Comparison of ENCODE assay signal across 36 mouse cellular contexts in the genomic region with DNA sequence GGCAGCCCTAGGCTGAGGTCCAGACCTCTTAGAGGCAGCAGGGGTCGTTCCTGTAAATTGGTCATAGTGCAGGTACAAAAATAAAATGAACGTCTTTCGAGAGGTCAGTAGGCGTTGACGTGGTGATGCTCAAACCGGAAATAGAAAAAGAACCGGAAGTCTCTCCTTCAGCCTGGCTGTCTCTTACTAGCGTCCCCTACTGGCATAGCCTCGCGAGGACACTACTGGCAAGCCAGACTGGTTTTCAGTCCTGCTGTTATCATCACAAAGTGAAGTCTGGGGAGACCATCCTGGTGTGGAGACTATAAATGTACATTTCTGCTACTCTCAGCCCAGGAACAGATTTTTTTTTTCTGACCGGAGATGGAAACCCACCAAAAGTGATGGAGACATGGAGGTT. TPM values are rescaled to one million over a fixed set of nuclear protein-coding genes. Genes with fewer than 3 reads are reported as not detected.
DNase-seq lines count a peak whose midpoint lies in the region; ATAC-seq and TF ChIP-seq lines count a peak whose summit lies in the region.
"Had no signal": no experiment of that assay in that cellular context is flagged by ENCODE, and none has a peak within 500 bp of the region (broad histone marks: within the 10 kb centered on the region; RNA-seq: fewer than 3 reads in every experiment).

No protein-coding gene starts in this region.

- no peak overlapping the region for H3K4me2 ChIP-seq in intestine, postnatal 0 days (replicated peaks; ENCODE audit: low read depth)
- H3K4me2 ChIP-seq in intestine, embryonic 16.5 days (ENCODE audit: low read depth, low read length) = no peak overlapping the region
- H3K4me2 ChIP-seq: heart, embryonic 12.5 days; hindbrain, embryonic 14.5 days; limb, embryonic 13.5 days; liver, embryonic 11.5 days; neural tube, embryonic 15.5 days had no signal

- no peaks in the 10 kb centered on the region for H3K36me3 ChIP-seq in intestine, postnatal 0 days (ENCODE audit: control insufficient read depth, insufficient read depth)
- no peaks in the 10 kb centered on the region for H3K36me3 ChIP-seq in intestine, embryonic 16.5 days (ENCODE audit: control insufficient read depth, insufficient read depth, low read length)
- H3K36me3 ChIP-seq: G1E; heart, embryonic 12.5 days; limb, embryonic 13.5 days; neural tube, embryonic 15.5 days had no signal

- TF ChIP-seq CTCF in intestine, postnatal 0 days (IDR thresholded peaks at IDR 0.05; ENCODE audit: low read depth) = peak; percentile 33
- TF ChIP-seq CTCF in cerebellum, adult 2 months (IDR thresholded peaks at IDR 0.05; ENCODE audit: borderline replicate concordance, insufficient read depth, low read depth, low read length) = no peak

- TF ChIP-seq POLR2A in cerebellum, adult 2 months (IDR thresholded peaks at IDR 0.05; ENCODE audit: borderline replicate concordance, insufficient read depth, low read length) = no peak

- H3K27me3 ChIP-seq in intestine, postnatal 0 days (replicated peaks; ENCODE audit: control insufficient read depth, insufficient read depth, low read length) = no peaks in the 10 kb centered on the region
- H3K27me3 ChIP-seq in intestine, embryonic 16.5 days (replicated peaks; ENCODE audit: control insufficient read depth, insufficient read depth, low read length) = no peaks in the 10 kb centered on the region
- H3K27me3 ChIP-seq in cerebellum, adult 2 months (ENCODE audit: control insufficient read depth, insufficient read depth, low read length) = no peaks in the 10 kb centered on the region
- H3K27me3 ChIP-seq: heart, embryonic 12.5 days; limb, embryonic 13.5 days; neural tube, embryonic 15.5 days had no signal

- no peak overlapping the region for H3K9ac ChIP-seq in intestine, postnatal 0 days (ENCODE audit: low read depth, low read length)
- H3K9ac ChIP-seq in intestine, embryonic 16.5 days (ENCODE audit: low read depth, low read length) = no peak overlapping the region
- H3K9ac ChIP-seq: heart, embryonic 12.5 days; hindbrain, embryonic 14.5 days; limb, embryonic 13.5 days; neural tube, embryonic 15.5 days had no signal

- WGBS in intestine, postnatal 0 days = 87% methylated on average over 11 of the region's 11 CpGs
- 82% methylated on average over 11 of the region's 11 CpGs for WGBS in intestine, embryonic 16.5 days
- 84% methylated on average over 11 of the region's 11 CpGs for WGBS in cerebellum, adult 2 months

- H3K27ac ChIP-seq in intestine, postnatal 0 days (ENCODE audit: low read depth, low read length) = no peak overlapping the region
- no peak overlapping the region for H3K27ac ChIP-seq in intestine, embryonic 16.5 days (ENCODE audit: low read length)
- no peak overlapping the region for H3K27ac ChIP-seq in cerebellum, adult 2 months (ENCODE audit: insufficient read depth, low read length)
- H3K27ac ChIP-seq: gastrocnemius, adult 2 months; hindbrain, embryonic 14.5 days; layer of hippocampus, adult 2 months; limb, embryonic 13.5 days; neural tube, embryonic 15.5 days had no signal

- no peak for ATAC-seq in intestine, postnatal 0 days
- ATAC-seq in intestine, embryonic 16.5 days = no peak
- ATAC-seq: forebrain, embryonic 16.5 days had no signal

- DNase-seq in thymus, postnatal 14 days = peak; percentile 20
- DNase-seq in thymus, postnatal 25 days = no peak
- DNase-seq in induced T-regulatory cell, adult 2 months (ENCODE audit: low read depth) = peak; percentile 27
- no peak for DNase-seq in cerebellum, adult 2 months
- DNase-seq in heart, postnatal 4 days = no peak
- DNase-seq: adrenal gland, postnatal 25 days; cerebellum, adult 18-20 months; cerebellum, postnatal 14 days; gastrocnemius, adult 2 months; gastrocnemius, postnatal 36 days; heart, adult 18-20 months; kidney, adult 2 months; kidney, postnatal 36 days; lung, postnatal 14 days; midbrain, embryonic 14.5 days; right cerebral cortex, postnatal 25 days; spleen, adult 18-20 months had no signal

- no peaks in the 10 kb centered on the region for H3K9me3 ChIP-seq in intestine, postnatal 0 days (ENCODE audit: control insufficient read depth)
- no peaks in the 10 kb centered on the region for H3K9me3 ChIP-seq in intestine, embryonic 16.5 days (ENCODE audit: control insufficient read depth, low read length)
- H3K9me3 ChIP-seq: G1E; limb, embryonic 13.5 days; neural tube, embryonic 15.5 days had no signal

- H3K4me3 ChIP-seq in intestine, postnatal 0 days (ENCODE audit: low read depth, low read length) = no peak overlapping the region
- no peak overlapping the region for H3K4me3 ChIP-seq in intestine, embryonic 16.5 days (ENCODE audit: low read length)
- H3K4me3 ChIP-seq in cerebellum, adult 2 months (replicated peaks; ENCODE audit: insufficient read depth, low read depth, low read length) = no peak overlapping the region
- H3K4me3 ChIP-seq: erythroblast, embryonic 14.5 days; gastrocnemius, adult 2 months; heart, embryonic 12.5 days; layer of hippocampus, adult 2 months; limb, embryonic 13.5 days; neural tube, embryonic 15.5 days had no signal

- H3K4me1 ChIP-seq in intestine, postnatal 0 days (replicated peaks; ENCODE audit: control insufficient read depth, insufficient read depth, low read length) = no peaks in the 10 kb centered on the region
- peaks cover 9% of the 10 kb centered on the region; the same call in 1 of the 2 replicates for H3K4me1 ChIP-seq in intestine, embryonic 16.5 days (ENCODE audit: control insufficient read depth, insufficient read depth, low read length)
- H3K4me1 ChIP-seq in cerebellum, adult 2 months (ENCODE audit: control insufficient read depth, insufficient read depth, low read length) = no peaks in the 10 kb centered on the region
- H3K4me1 ChIP-seq: neural tube, embryonic 15.5 days had no signal

RNA-seq across cellular contexts. Expression of a gene that starts 2.7 kb away (rescaled TPM):
- 11.0 and 11.1 TPM in 2 replicates for polyA plus RNA-seq in intestine, postnatal 0 days (2015; fragmentation: Nextera tagmentation; extraction: Ambion mirVana)
- 12.7 and 13.0 TPM in 2 replicates for polyA plus RNA-seq in intestine, embryonic 16.5 days (2015; fragmentation: Nextera tagmentation; extraction: Ambion mirVana)
- not detected in 2 replicates for polyA plus RNA-seq in cerebellum, adult 2 months (2012; rRNA removed)
- total RNA-seq in heart, postnatal 4 days (2021) = not detected
- total RNA-seq: adrenal gland, postnatal 25 days; gastrocnemius, adult 2 months; gastrocnemius, postnatal 36 days; heart, adult 18-20 months; hematopoietic stem cell, adult 5-6 weeks; layer of hippocampus, adult 2 months; layer of hippocampus, postnatal 25 days; left cerebral cortex, adult 8-10 months; left cerebral cortex, postnatal 36 days; monocyte, adult 5-6 weeks had no signal
- polyA plus RNA-seq: cortical plate, adult 2 months; erythroblast, embryonic 14.5 days; forebrain, embryonic 11.5 days; forebrain, embryonic 16.5 days; G1E; heart, embryonic 12.5 days; hindbrain, embryonic 14.5 days; inflammation-experienced regulatory T-cells, adult 6 months; liver, embryonic 11.5 days; midbrain, embryonic 14.5 days; neural tube, embryonic 15.5 days had no signal

RNA-seq across cellular contexts. Expression of a gene that starts 28.2 kb away (rescaled TPM):
- polyA plus RNA-seq in intestine, postnatal 0 days (2015; fragmentation: Nextera tagmentation; extraction: Ambion mirVana) = 127 and 128 TPM in 2 replicates
- 139 and 151 TPM in 2 replicates for polyA plus RNA-seq in intestine, embryonic 16.5 days (2015; fragmentation: Nextera tagmentation; extraction: Ambion mirVana)
- 89.4 and 96.4 TPM in 2 replicates for polyA plus RNA-seq in cerebellum, adult 2 months (2012; rRNA removed)
- 10 to 100 TPM; 88.0 to 93.6 TPM for total RNA-seq in heart, postnatal 4 days (2021)

RNA-seq across cellular contexts. Expression of a gene that starts 51.3 kb away (rescaled TPM):
- polyA plus RNA-seq in intestine, postnatal 0 days (2015; fragmentation: Nextera tagmentation; extraction: Ambion mirVana) = 38.0 and 38.7 TPM in 2 replicates
- 54.9 and 60.0 TPM in 2 replicates for polyA plus RNA-seq in intestine, embryonic 16.5 days (2015; fragmentation: Nextera tagmentation; extraction: Ambion mirVana)
- polyA plus RNA-seq in cerebellum, adult 2 months (2012; rRNA removed) = 43.7 and 46.1 TPM in 2 replicates
- total RNA-seq in heart, postnatal 4 days (2021) = 100 to 1,000 TPM; 105 to 107 TPM

Comparison
In these comparisons a context has a peak if more than half of its experiments do, and no peak if none do; other contexts are left out.
1. DNase-seq: peak in thymus, postnatal 14 days (single experiment) and induced T-regulatory cell, adult 2 months (single experiment); none in thymus, postnatal 25 days (single experiment), cerebellum, adult 2 months (0 of 2) and heart, postnatal 4 days (single experiment).
2. RNA of a gene that starts 2.7 kb away (polyA plus RNA-seq): 12.7 to 13.0 TPM in intestine, embryonic 16.5 days and 11.0 to 11.1 TPM in intestine, postnatal 0 days; not detected in cerebellum, adult 2 months; every median in the first group is over 10 times any median in the second.